Mouse (Mus musculus): ENCODE data around the gene Hoxc9.

Hoxc9 gene

GRCm38 (mm10) chr15:102954192-102955006 lies 21.8 kb upstream of the Hoxc9 start, which contains the start of gene Hoxc11:
Hoxc11 (plus strand) TSS chr15:102954427.
- in situ Hi-C loops (cut with MboI; ENCODE audit: low pct_unique_long_range_greater_than_20kb in 1 of 2, low sequenced_read_pairs in 2 of 2, unreplicated experiment in 1 of 2), result loop anchor here in 1 of 2 experiments (10.0 kb wide), 1 partner anchor 60 kb away; the partner anchor contains the start of gene Hoxc4

- in situ Hi-C loops (cut with MboI; ENCODE audit: low pct_unique_long_range_greater_than_20kb in 1 of 2, low sequenced_read_pairs in 2 of 2, unreplicated experiment in 1 of 2), result loop anchor here in 1 of 2 experiments (10.0 kb wide), 1 partner anchor 60 kb away; the partner anchor contains the start of gene Hoxc4
Observed at GRCm38 (mm10) chr15:102955007-102955382, 21.2 kb upstream of the Hoxc9 start.

GRCm38 (mm10) chr15:102955833-102956640 lies 20.2 kb upstream of the Hoxc9 start:
- in situ Hi-C loops (cut with MboI; ENCODE audit: low pct_unique_long_range_greater_than_20kb in 1 of 2, low sequenced_read_pairs in 2 of 2, unreplicated experiment in 1 of 2), result loop anchor here in 1 of 2 experiments (10.0 kb wide), 1 partner anchor 59 kb away; the partner anchor contains the start of gene Hoxc4

GRCm38 (mm10) chr15:102956906-102957305 lies 19.3 kb upstream of the Hoxc9 start:
- in situ Hi-C loops (cut with MboI; ENCODE audit: low pct_unique_long_range_greater_than_20kb in 1 of 2, low sequenced_read_pairs in 2 of 2, unreplicated experiment in 1 of 2), result loop anchor here in 1 of 2 experiments (10.0 kb wide), 1 partner anchor 58 kb away; the partner anchor contains the start of gene Hoxc4

GRCm38 (mm10) chr15:102959663-102960191 lies 16.5 kb upstream of the Hoxc9 start:
- in situ Hi-C loops (cut with MboI; ENCODE audit: low pct_unique_long_range_greater_than_20kb in 1 of 2, low sequenced_read_pairs in 2 of 2, unreplicated experiment in 1 of 2), result loop anchor here (10.0 kb wide), 2 partner anchors 55 to 205 kb away; partner anchors contain the start of gene Hoxc4 (in 1 of the 2)

- in situ Hi-C loops (cut with MboI; ENCODE audit: low pct_unique_long_range_greater_than_20kb in 1 of 2, low sequenced_read_pairs in 2 of 2, unreplicated experiment in 1 of 2), result loop anchor here in 1 of 2 experiments (10.0 kb wide), 1 partner anchor 207 kb away; no protein-coding TSS in a partner anchor
Observed at GRCm38 (mm10) chr15:102961728-102962127, 14.5 kb upstream of the Hoxc9 start.

GRCm38 (mm10) chr15:102962492-102962891 lies 13.7 kb upstream of the Hoxc9 start:
- in situ Hi-C loops (cut with MboI; ENCODE audit: low pct_unique_long_range_greater_than_20kb in 1 of 2, low sequenced_read_pairs in 2 of 2, unreplicated experiment in 1 of 2), result loop anchor here in 1 of 2 experiments (10.0 kb wide), 1 partner anchor 208 kb away; no protein-coding TSS in a partner anchor

- in situ Hi-C loops (cut with MboI; ENCODE audit: low pct_unique_long_range_greater_than_20kb in 1 of 2, low sequenced_read_pairs in 2 of 2, unreplicated experiment in 1 of 2), result loop anchor here in 1 of 2 experiments (10.0 kb wide), 1 partner anchor 208 kb away; no protein-coding TSS in a partner anchor
Observed at GRCm38 (mm10) chr15:102963259-102963658, 13.0 kb upstream of the Hoxc9 start.

GRCm38 (mm10) chr15:102963671-102964640 lies 12.3 kb upstream of the Hoxc9 start:
- in situ Hi-C loops (cut with MboI; ENCODE audit: low pct_unique_long_range_greater_than_20kb in 1 of 2, low sequenced_read_pairs in 2 of 2, unreplicated experiment in 1 of 2), result loop anchor here in 1 of 2 experiments (10.0 kb wide), 1 partner anchor 209 kb away; no protein-coding TSS in a partner anchor

- in situ Hi-C loops (cut with MboI; ENCODE audit: low pct_unique_long_range_greater_than_20kb in 1 of 2, low sequenced_read_pairs in 2 of 2, unreplicated experiment in 1 of 2), result loop anchor here in 1 of 2 experiments (10.0 kb wide), 1 partner anchor 210 kb away; no protein-coding TSS in a partner anchor
Observed at GRCm38 (mm10) chr15:102965003-102965891, 11.0 kb upstream of the Hoxc9 start.

GRCm38 (mm10) chr15:102965892-102966775 lies 10.1 kb upstream of the Hoxc9 start:
- in situ Hi-C loops (cut with MboI; ENCODE audit: low pct_unique_long_range_greater_than_20kb in 1 of 2, low sequenced_read_pairs in 2 of 2, unreplicated experiment in 1 of 2), result loop anchor here in 1 of 2 experiments (10.0 kb wide), 1 partner anchor 211 kb away; no protein-coding TSS in a partner anchor

- in situ Hi-C loops (cut with MboI; ENCODE audit: low pct_unique_long_range_greater_than_20kb in 1 of 2, low sequenced_read_pairs in 2 of 2, unreplicated experiment in 1 of 2), result loop anchor here in 1 of 2 experiments (10.0 kb wide), 1 partner anchor 212 kb away; no protein-coding TSS in a partner anchor
Observed at GRCm38 (mm10) chr15:102966776-102967311, 9.4 kb upstream of the Hoxc9 start, which contains the start of gene Hoxc10. Hoxc10 (plus strand) TSS chr15:102966796.

- in situ Hi-C loops (cut with MboI; ENCODE audit: low pct_unique_long_range_greater_than_20kb in 1 of 2, low sequenced_read_pairs in 2 of 2, unreplicated experiment in 1 of 2), result loop anchor here in 1 of 2 experiments (10.0 kb wide), 1 partner anchor 212 kb away; no protein-coding TSS in a partner anchor
Observed at GRCm38 (mm10) chr15:102967312-102967510, 9.0 kb upstream of the Hoxc9 start, which contains the start of gene Hoxc5. Hoxc5 (plus strand) TSS chr15:102967443.

GRCm38 (mm10) chr15:102967511-102968397 lies 8.5 kb upstream of the Hoxc9 start:
- in situ Hi-C loops (cut with MboI; ENCODE audit: low pct_unique_long_range_greater_than_20kb in 1 of 2, low sequenced_read_pairs in 2 of 2, unreplicated experiment in 1 of 2), result loop anchor here in 1 of 2 experiments (10.0 kb wide), 1 partner anchor 213 kb away; no protein-coding TSS in a partner anchor
